Mouse (Mus musculus): ENCODE data around the gene Kdf1.

The Kdf1 gene

DNA sequence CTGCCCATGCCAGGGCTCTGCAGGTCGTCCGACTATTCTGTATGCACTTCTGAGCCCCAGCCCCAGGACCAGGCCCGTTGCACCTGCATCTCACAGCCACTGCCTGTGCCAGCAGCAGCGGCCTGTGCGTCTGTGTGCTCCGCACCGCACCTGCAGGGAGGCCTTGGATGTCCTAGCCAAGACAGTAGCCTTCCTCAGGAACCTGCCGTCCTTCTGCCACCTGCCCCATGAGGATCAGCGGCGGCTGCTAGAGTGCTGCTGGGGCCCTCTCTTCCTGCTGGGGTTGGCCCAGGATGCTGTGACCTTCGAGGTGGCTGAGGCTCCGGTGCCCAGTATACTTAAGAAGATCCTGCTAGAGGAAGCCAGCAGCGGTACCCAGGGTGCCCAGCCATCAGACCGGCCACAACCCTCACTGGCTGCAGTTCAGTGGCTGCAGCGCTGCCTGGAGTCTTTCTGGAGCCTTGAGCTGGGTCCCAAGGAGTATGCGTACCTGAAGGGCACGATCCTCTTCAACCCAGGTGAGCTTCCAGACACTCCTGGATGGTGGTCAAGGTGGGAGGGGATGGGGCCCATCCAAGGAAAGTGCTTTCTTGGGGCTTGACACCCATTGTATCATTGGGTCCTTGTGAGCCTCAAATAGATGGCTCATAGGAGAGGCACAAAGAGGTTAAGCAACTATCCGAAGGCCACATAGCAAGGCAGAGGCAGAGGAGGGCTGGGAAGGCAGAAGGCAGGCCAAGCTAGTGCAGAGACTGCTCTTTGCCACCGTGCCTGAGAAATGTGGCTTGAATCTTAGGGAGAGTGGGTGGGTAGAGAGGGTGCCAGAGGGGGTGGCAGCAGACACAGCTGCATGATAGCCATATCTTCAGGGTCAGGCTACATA is 34.9 kb downstream of the Kdf1 start:
- no peak for DNase-seq (ENCODE audit: low spot score in 2 of 2)

DNA sequence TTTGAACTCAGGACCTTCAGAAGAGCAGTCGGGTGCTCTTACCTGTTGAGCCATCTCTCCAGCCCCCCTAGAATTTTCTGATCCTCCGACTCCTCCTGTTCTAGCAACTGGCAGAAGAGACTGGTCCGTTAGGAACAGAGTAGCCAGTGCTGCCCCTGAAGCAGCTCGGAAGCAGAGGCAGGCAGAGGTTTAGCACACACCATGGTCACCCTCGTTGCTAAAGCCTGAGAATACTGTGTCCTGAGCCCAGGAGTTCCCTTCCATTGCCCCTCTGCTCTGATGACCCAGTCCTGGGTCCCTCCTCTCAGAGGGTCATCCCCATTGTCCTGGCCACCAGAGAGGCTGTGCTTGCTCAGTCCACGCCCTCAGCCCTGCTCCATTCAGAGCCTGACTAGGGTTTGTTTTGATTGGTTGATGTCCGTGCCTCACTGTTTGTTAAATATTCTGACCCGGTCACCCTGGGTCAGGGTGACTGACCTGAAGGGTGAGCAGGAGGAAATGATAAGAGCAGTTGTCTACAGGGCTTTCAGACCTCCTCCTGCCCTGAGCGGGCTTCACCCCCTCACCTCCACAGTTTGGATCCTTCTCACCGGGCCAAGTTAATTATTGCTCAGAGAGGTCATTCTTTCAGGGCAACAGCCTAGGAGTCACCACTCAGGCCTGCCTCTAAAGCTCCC is 38.4 kb downstream of the Kdf1 start:
- DNase-seq (ENCODE audit: low spot score in 2 of 2), result no peak

DNA sequence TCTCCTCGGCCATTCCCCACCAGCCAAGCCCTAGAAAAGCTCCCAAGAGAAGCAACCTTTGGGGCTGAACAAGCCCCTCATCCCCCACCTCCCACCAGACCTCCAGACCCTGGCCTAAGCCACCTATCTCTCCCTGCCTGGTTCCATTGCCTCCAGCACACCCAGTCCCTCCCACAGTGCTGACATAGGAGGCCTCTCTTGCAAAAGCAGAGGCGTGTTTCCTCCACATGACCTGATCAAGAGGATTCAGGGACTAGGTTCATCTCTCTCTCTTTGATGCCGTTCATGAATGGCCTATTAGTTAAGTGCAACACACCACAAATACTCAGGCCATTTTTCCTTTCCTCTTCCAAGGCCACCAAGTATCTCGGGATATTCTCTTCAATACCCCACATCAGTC is 41.1 kb downstream of the Kdf1 start:
- no peak for DNase-seq (ENCODE audit: low spot score in 2 of 2)

DNA sequence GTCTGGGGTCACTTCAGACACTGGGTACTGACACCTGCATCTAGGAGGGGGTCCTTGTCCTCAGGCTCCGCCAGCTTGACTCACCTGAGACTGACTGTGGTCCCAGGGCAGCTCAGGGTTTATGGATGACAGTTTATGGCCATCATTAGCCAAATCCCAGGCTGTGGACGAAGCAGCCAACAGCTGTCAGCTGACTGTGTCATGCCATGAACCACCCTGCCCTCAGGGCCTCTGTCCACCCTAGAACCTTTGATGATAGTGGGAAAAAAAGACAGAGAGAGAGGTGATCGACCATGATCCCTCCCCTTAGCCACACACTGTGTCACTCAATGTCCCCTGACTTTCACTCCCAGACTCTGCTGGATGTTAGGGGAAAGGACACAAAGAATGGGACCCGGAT is 42.9 kb downstream of the Kdf1 start:
- no peak for DNase-seq (ENCODE audit: low spot score in 2 of 2)

- peak in 1 of 2 experiments; percentile 46 for DNase-seq (ENCODE audit: low spot score in 2 of 2)
These were observed 44.4 kb downstream of the Kdf1 start for GRCm38 (mm10) chr4:133563123-133563571.

DNA sequence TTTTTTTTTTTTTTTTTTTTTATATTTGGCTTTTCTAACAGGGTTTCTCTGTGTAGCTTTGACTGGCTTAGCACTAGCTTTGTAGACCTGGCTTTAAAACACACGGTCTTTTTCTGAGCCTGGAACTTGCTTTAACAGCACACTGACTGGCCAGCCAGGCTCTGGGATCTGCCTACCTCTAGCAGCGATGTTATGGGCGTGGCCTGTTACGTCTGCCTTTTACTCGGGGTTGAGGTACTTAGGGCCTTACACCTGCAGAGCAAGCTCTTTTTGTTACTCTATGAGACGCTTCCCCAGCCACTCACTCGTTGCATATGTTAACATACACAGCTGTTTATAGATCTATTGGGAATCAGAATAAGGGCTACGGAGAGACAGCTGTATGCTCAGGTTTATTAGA is 48.5 kb downstream of the Kdf1 start:
- DNase-seq (ENCODE audit: low spot score in 2 of 2), result no peak

- DNase-seq (ENCODE audit: low spot score in 2 of 2), result no peak
These were observed 50.7 kb downstream of the Kdf1 start for GRCm38 (mm10) chr4:133569291-133570065.

GRCm38 (mm10) chr4:133570066-133570466 is 51.3 kb downstream of the Kdf1 start:
- no peak for DNase-seq (ENCODE audit: low spot score in 2 of 2)

- DNase-seq (ENCODE audit: low spot score in 2 of 2), result peak; percentile 83 to 94
These were observed 55.5 kb downstream of the Kdf1 start, which contains the start of gene Gpatch3 for GRCm38 (mm10) chr4:133574070-133574842. Gene Gpatch3, plus strand, starts transcription at chr4:133574745.

DNA sequence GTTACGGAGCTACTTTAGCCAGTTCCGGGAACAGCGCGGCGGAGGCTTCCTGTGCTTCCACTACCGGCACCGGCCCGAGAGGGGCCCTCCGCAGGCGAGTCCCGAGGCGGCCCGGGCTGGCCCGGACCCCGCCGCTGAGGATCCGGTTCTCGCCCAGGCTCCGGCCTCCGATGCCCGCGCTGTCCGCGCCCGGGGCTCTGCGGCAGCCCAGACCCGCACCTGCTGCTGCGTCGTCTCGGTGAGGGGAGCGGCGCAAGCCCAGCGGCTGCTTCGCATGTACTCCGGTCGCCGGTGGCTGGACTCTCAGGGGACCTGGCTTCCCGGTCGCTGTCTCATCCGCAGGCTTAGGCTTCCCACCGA is 56.1 kb downstream of the Kdf1 start:
- DNase-seq (ENCODE audit: low spot score in 2 of 2), result no peak

- no peak for DNase-seq (ENCODE audit: low spot score in 2 of 2)
These were observed 59.2 kb downstream of the Kdf1 start for GRCm38 (mm10) chr4:133577983-133578382.
